Mouse (Mus musculus): ENCODE data around the gene Mlx.

Gene Mlx

DNA sequence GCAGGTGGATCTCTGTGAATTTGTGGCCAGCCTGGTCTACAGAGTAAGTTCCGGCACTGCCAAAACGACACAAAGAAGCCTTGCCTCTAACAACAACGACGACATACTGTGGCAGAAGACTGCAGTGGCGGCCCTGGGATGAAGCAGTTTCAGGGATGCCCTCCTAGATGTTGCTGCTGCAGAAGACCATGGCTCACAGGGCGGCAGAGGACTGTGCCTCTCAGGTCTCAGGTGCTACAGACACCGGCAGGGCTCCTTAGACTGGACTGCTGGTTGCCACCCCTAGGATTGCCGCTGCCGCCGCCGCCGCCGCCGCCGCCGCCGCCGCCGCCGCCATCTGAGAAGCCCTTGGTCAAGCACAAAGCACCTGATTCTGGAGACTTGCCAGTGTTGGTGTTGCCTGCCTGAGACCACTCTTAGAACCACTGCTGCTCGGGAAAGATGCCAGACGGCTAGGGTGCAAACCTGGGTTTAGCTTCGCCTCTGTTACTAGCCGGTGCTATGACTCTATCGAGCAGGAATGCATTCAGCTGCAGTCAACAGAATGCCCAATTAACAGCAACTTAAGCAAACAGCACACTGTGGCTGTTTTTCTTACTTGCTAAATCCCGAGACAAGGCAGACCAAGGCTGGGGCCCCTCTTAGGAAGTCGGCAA, 53.2 kb downstream of the Mlx start:
- DNase-seq (ENCODE audit: low spot score): no peak

DNA sequence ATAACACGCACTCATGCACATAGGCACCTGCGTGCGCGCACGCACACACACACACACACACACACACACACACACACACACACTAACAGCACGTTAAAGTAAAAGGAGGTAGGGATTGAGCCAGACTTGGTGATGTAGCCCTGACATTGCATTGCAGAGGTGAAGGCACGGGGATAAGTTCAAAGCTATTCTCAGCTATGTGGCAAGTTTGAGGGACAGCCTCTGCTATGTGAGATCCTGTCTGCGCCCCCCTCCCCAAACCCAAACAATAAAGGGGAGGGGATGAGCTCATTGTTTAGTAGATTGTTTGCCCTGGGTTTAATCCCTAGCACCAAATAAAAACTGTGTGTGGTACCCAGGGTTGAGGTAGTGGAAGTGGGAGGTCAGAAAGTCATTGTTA, 54.0 kb downstream of the Mlx start:
- DNase-seq (ENCODE audit: low spot score): no peak

Data from layer of hippocampus, adult 11-12 months (tissue).